18 mouse cellular contexts compared by ENCODE assay signal in genomic region chr13:39702621-39703020, GRCm38 (mm10).
A peak's percentile ranks its signal among the peaks of the same experiment; 100 is the strongest.
DNase-seq lines count a peak whose midpoint lies in the region; ATAC-seq and TF ChIP-seq lines count a peak whose summit lies in the region.
"Had no signal": no experiment of that assay in that cellular context is flagged by ENCODE, and none has a peak within 500 bp of the region (broad histone marks: within the 10 kb centered on the region; RNA-seq: fewer than 3 reads in every experiment).

No protein-coding gene starts in this region.

- TF ChIP-seq POLR2A in liver, adult 2 months (IDR thresholded peaks at IDR 0.05; ENCODE audit: extremely low read depth, insufficient read depth, low read length), result no peak

- H3K9ac ChIP-seq in liver, adult 2 months (ENCODE audit: low read depth, low read length), result no peak overlapping the region
- no peak overlapping the region for H3K9ac ChIP-seq in liver, postnatal 0 days (replicated peaks)

- H3K4me3 ChIP-seq in liver, adult 2 months (ENCODE audit: insufficient read depth, low read depth, low read length), result no peak overlapping the region
- no peak overlapping the region for H3K4me3 ChIP-seq in liver, postnatal 0 days (ENCODE audit: low read depth, low read length)

- H3K27ac ChIP-seq in liver, adult 2 months (replicated peaks; ENCODE audit: insufficient read depth, low read depth, low read length), result no peak overlapping the region
- no peak overlapping the region for H3K27ac ChIP-seq in liver, postnatal 0 days (ENCODE audit: low read depth)

- H3K4me2 ChIP-seq in liver, postnatal 0 days (ENCODE audit: low read depth, low read length), result no peak overlapping the region

- DNase-seq in liver, adult 2 months (ENCODE audit: extremely low read depth, low read depth, low spot score), result peak; percentile 92
- DNase-seq in liver, postnatal 0 days, result no peak
- DNase-seq: adrenal gland, adult 2 months; adrenal gland, adult 8-10 months; adrenal gland, postnatal 10 days; adrenal gland, postnatal 14 days; adrenal gland, postnatal 25 days; adrenal gland, postnatal 36 days; B cell, adult 2 months; cerebellum, adult 11 months; cerebellum, adult 11-12 months; cerebellum, adult 18-20 months; cerebellum, adult 2 months had no signal

- TF ChIP-seq CTCF in liver, adult 2 months (IDR thresholded peaks at IDR 0.05; ENCODE audit: low read depth, low read length), result no peak
- TF ChIP-seq CTCF in liver, postnatal 0 days (IDR thresholded peaks at IDR 0.05; ENCODE audit: low read depth), result no peak

- H3K4me1 ChIP-seq in liver, adult 2 months (ENCODE audit: control insufficient read depth, insufficient read depth, low read length), result no peaks in the 10 kb centered on the region
- H3K4me1 ChIP-seq in liver, postnatal 0 days (ENCODE audit: insufficient read depth), result no peaks in the 10 kb centered on the region

- WGBS in liver, adult 2 months, result 28% methylated on average over 2 of the region's 2 CpGs
- WGBS in liver, postnatal 0 days (ENCODE audit: insufficient replicate concordance), result 82% methylated on average over 2 of the region's 2 CpGs

- no peak for TF ChIP-seq EP300 in liver, postnatal 0 days (IDR thresholded peaks at IDR 0.05; ENCODE audit: low read depth)

- H3K27me3 ChIP-seq in liver, adult 2 months (ENCODE audit: control insufficient read depth, insufficient read depth, low read length), result no peaks in the 10 kb centered on the region
- H3K27me3 ChIP-seq in liver, postnatal 0 days (ENCODE audit: insufficient read depth, low read length), result no peaks in the 10 kb centered on the region
- H3K27me3 ChIP-seq: CH12.LX had no signal

- H3K79me2 ChIP-seq in liver, adult 2 months (ENCODE audit: control insufficient read depth, insufficient read depth, low read length), result no peaks in the 10 kb centered on the region

- no peaks in the 10 kb centered on the region for H3K9me3 ChIP-seq in liver, postnatal 0 days (ENCODE audit: low read length)

- no peak for ATAC-seq in liver, postnatal 0 days
- ATAC-seq: activated CD4-positive, CD25-positive, alpha-beta regulatory T cell, adult 4 months; CD4-positive, CD25-positive, alpha-beta regulatory T cell, adult 4 months; Patski had no signal

- H3K36me3 ChIP-seq in liver, adult 2 months (ENCODE audit: control insufficient read depth, insufficient read depth, low read length), result no peaks in the 10 kb centered on the region
- no peaks in the 10 kb centered on the region for H3K36me3 ChIP-seq in liver, postnatal 0 days (replicated peaks; ENCODE audit: insufficient read depth, low read length)
- H3K36me3 ChIP-seq: G1E had no signal
